Mouse (Mus musculus): ENCODE measurements around the gene Shank2. TPM values are rescaled to one million over a fixed set of nuclear protein-coding genes. Genes with fewer than 3 reads are reported as not detected.
A peak's percentile ranks its signal among the peaks of the same experiment; 100 is the strongest.

Shank2 gene
- polyA plus RNA-seq, 1 experiment from 2014 or later: 0.54 TPM

GRCm38 (mm10) chr7:144449637-144450570 lies 448.2 kb downstream of the Shank2 start:
- Histone ChIP-seq H3K4me3 (replicated peaks) (no peak overlapping the region), H3K36me3 (replicated peaks) (peaks cover 80% of the 10 kb centered on the region), H3K27me3 (no peaks in the 10 kb centered on the region), H3K9me3 (replicated peaks) (no peaks in the 10 kb centered on the region), H3K4me2 (no peak overlapping the region), H3K9ac (no peak overlapping the region), H3K27ac (replicated peaks) (no peak overlapping the region), H3K4me1 (replicated peaks) (no peaks in the 10 kb centered on the region)
- 79% methylated on average over 13 of the region's 13 CpGs for WGBS (ENCODE audit: insufficient replicate concordance)
- ATAC-seq (ENCODE audit: insufficient read depth): no peak

GRCm38 (mm10) chr7:144450661-144451060 lies 448.9 kb downstream of the Shank2 start:
- ATAC-seq (ENCODE audit: insufficient read depth): no peak
- WGBS (ENCODE audit: insufficient replicate concordance): 73% methylated on average over 9 of the region's 9 CpGs
- Histone ChIP-seq H3K9me3 (replicated peaks) (no peaks in the 10 kb centered on the region), H3K27me3 (no peaks in the 10 kb centered on the region), H3K4me1 (replicated peaks) (no peaks in the 10 kb centered on the region), H3K4me2 (no peak overlapping the region), H3K9ac (no peak overlapping the region), H3K4me3 (replicated peaks) (no peak overlapping the region), H3K27ac (replicated peaks) (no peak overlapping the region), H3K36me3 (replicated peaks) (peaks cover 82% of the 10 kb centered on the region)

- ATAC-seq (ENCODE audit: insufficient read depth): no peak
- no peak overlapping the region for H3K4me3 ChIP-seq (replicated peaks)
- no peaks in the 10 kb centered on the region for H3K4me1 ChIP-seq (replicated peaks)
- no peaks in the 10 kb centered on the region for H3K9me3 ChIP-seq (replicated peaks)
- H3K27ac ChIP-seq (replicated peaks): no peak overlapping the region
- WGBS (ENCODE audit: insufficient replicate concordance): 67% methylated on average over 1 of the region's 1 CpGs
- H3K36me3 ChIP-seq (replicated peaks): peaks cover 96% of the 10 kb centered on the region
- no peaks in the 10 kb centered on the region for H3K27me3 ChIP-seq
- no peak overlapping the region for H3K9ac ChIP-seq
- H3K4me2 ChIP-seq: no peak overlapping the region
These were observed 457.2 kb downstream of the Shank2 start for GRCm38 (mm10) chr7:144458881-144459280.

- Histone ChIP-seq H3K4me1 (replicated peaks) (no peaks in the 10 kb centered on the region), H3K9ac (no peak overlapping the region), H3K36me3 (replicated peaks) (peaks cover 82% of the 10 kb centered on the region), H3K4me3 (replicated peaks) (no peak overlapping the region), H3K4me2 (no peak overlapping the region), H3K27ac (replicated peaks) (no peak overlapping the region), H3K9me3 (replicated peaks) (no peaks in the 10 kb centered on the region), H3K27me3 (no peaks in the 10 kb centered on the region)
- 68% methylated on average over 6 of the region's 6 CpGs for WGBS (ENCODE audit: insufficient replicate concordance)
- ATAC-seq (ENCODE audit: insufficient read depth): no peak
These were observed 459.6 kb downstream of the Shank2 start for GRCm38 (mm10) chr7:144461246-144461902.

GRCm38 (mm10) chr7:144462577-144462976 lies 460.8 kb downstream of the Shank2 start:
- Histone ChIP-seq H3K4me3 (replicated peaks) (no peak overlapping the region), H3K9ac (no peak overlapping the region), H3K36me3 (replicated peaks) (peaks cover 70% of the 10 kb centered on the region), H3K27me3 (no peaks in the 10 kb centered on the region), H3K4me2 (no peak overlapping the region), H3K4me1 (replicated peaks) (no peaks in the 10 kb centered on the region), H3K27ac (replicated peaks) (no peak overlapping the region), H3K9me3 (replicated peaks) (no peaks in the 10 kb centered on the region)
- no peak for ATAC-seq (ENCODE audit: insufficient read depth)
- WGBS (ENCODE audit: insufficient replicate concordance): 78% methylated on average over 7 of the region's 7 CpGs

- no peak overlapping the region for H3K9ac ChIP-seq
- no peak overlapping the region for H3K4me3 ChIP-seq (replicated peaks)
- WGBS (ENCODE audit: insufficient replicate concordance): 85% methylated on average over 5 of the region's 5 CpGs
- H3K27ac ChIP-seq (replicated peaks): no peak overlapping the region
- H3K27me3 ChIP-seq: no peaks in the 10 kb centered on the region
- H3K4me2 ChIP-seq: no peak overlapping the region
- peaks cover 12% of the 10 kb centered on the region; the same call in 1 of the 2 replicates for H3K36me3 ChIP-seq (replicated peaks)
- H3K4me1 ChIP-seq (replicated peaks): peaks cover 28% of the 10 kb centered on the region
- no peak for ATAC-seq (ENCODE audit: insufficient read depth)
- H3K9me3 ChIP-seq (replicated peaks): no peaks in the 10 kb centered on the region
These were observed 467.0 kb downstream of the Shank2 start for GRCm38 (mm10) chr7:144468741-144469140.

- Histone ChIP-seq H3K27ac (replicated peaks) (0 out of 2 replicates have a peak overlapping the region, but pooled peaks have one; percentile 24), H3K27me3 (no peaks in the 10 kb centered on the region), H3K4me1 (replicated peaks) (peaks cover 28% of the 10 kb centered on the region), H3K36me3 (replicated peaks) (peaks cover 9% of the 10 kb centered on the region; the same call in 1 of the 2 replicates), H3K9ac (peak overlapping the region; percentile 84; the same call in 1 of the 2 replicates), H3K4me2 (peak overlapping the region; percentile 91), H3K9me3 (replicated peaks) (no peaks in the 10 kb centered on the region), H3K4me3 (replicated peaks) (peak overlapping the region; percentile 83)
- 58% methylated on average over 4 of the region's 4 CpGs for WGBS (ENCODE audit: insufficient replicate concordance)
- no peak for ATAC-seq (ENCODE audit: insufficient read depth)
These were observed 467.5 kb downstream of the Shank2 start for GRCm38 (mm10) chr7:144469181-144469641.

GRCm38 (mm10) chr7:144469908-144470544 lies 468.3 kb downstream of the Shank2 start:
- peaks cover 6% of the 10 kb centered on the region; the same call in 1 of the 2 replicates for H3K36me3 ChIP-seq (replicated peaks)
- peak overlapping the region; percentile 69 for H3K27ac ChIP-seq (replicated peaks)
- peak overlapping the region; percentile 91 for H3K4me2 ChIP-seq
- peak overlapping the region; percentile 84 for H3K9ac ChIP-seq
- peak overlapping the region; percentile 83 for H3K4me3 ChIP-seq (replicated peaks)
- ATAC-seq (ENCODE audit: insufficient read depth): peak; percentile 20; the same call in 1 of the 2 replicates
- no peaks in the 10 kb centered on the region for H3K27me3 ChIP-seq
- no peaks in the 10 kb centered on the region for H3K9me3 ChIP-seq (replicated peaks)
- peaks cover 28% of the 10 kb centered on the region for H3K4me1 ChIP-seq (replicated peaks)
- 10% methylated on average over 31 of the region's 31 CpGs for WGBS (ENCODE audit: insufficient replicate concordance)

- Histone ChIP-seq H3K36me3 (replicated peaks) (peaks cover 2% of the 10 kb centered on the region; the same call in 1 of the 2 replicates), H3K9ac (peak within 1 kb of the TSS; percentile 84), H3K27me3 (no peaks in the 10 kb centered on the region), H3K4me2 (peak within 1 kb of the TSS; percentile 91), H3K4me3 (replicated peaks) (peak within 1 kb of the TSS; percentile 83), H3K9me3 (replicated peaks) (no peaks in the 10 kb centered on the region), H3K27ac (replicated peaks) (peak within 1 kb of the TSS; percentile 69), H3K4me1 (replicated peaks) (peaks cover 28% of the 10 kb centered on the region)
- peak; percentile 87 for ATAC-seq (ENCODE audit: insufficient read depth)
- WGBS (ENCODE audit: insufficient replicate concordance): 4% methylated on average over 30 of the region's 30 CpGs
These were observed 468.9 kb downstream of the Shank2 start, which contains the start of gene Cttn for GRCm38 (mm10) chr7:144470545-144471059. Cttn (minus strand) TSS chr7:144471009.

- no peaks in the 10 kb centered on the region for H3K9me3 ChIP-seq (replicated peaks)
- H3K4me2 ChIP-seq: peak overlapping the region; percentile 91
- no peaks in the 10 kb centered on the region for H3K27me3 ChIP-seq
- peak overlapping the region; percentile 83 for H3K4me3 ChIP-seq (replicated peaks)
- 53% methylated on average over 2 of the region's 2 CpGs for WGBS (ENCODE audit: insufficient replicate concordance)
- 0 out of 2 replicates have a peak, but pooled peaks cover 6% of the 10 kb centered on the region for H3K36me3 ChIP-seq (replicated peaks)
- peaks cover 28% of the 10 kb centered on the region for H3K4me1 ChIP-seq (replicated peaks)
- no peak for ATAC-seq (ENCODE audit: insufficient read depth)
- H3K27ac ChIP-seq (replicated peaks): no peak overlapping the region
- H3K9ac ChIP-seq: peak overlapping the region; percentile 84
These were observed 469.4 kb downstream of the Shank2 start for GRCm38 (mm10) chr7:144471103-144471502.
